Mouse (Mus musculus) layer of hippocampus, postnatal 25 days (tissue): ENCODE results near the gene Pakap. TPM values are rescaled to one million over a fixed set of nuclear protein-coding genes. Genes with fewer than 3 reads are reported as not detected.
A peak's percentile ranks its signal among the peaks of the same experiment; 100 is the strongest.

Source experiments
- DNase-seq, 2 experiments: peaks; one replicate each; pipeline ENCODE4 v3.0.0; 2022; ENCODE audit warnings: mixed read lengths in 2 of 2, low spot score in 1 of 2; ENCODE audit errors: extremely low spot score in 1 of 2
- total RNA-seq, 2 experiments: library from RNA; stranded (reverse); gene quantifications; 2 replicates each; pipeline ENCODE4 v1.2.3; 2021

The Pakap gene
- total RNA-seq, 2 experiments from 2014 or later, result 23.4 to 28.3 TPM

GRCm38 (mm10) chr4:57895140-57895539, 327.2 kb downstream of the Pakap start:
- no peak for DNase-seq

- DNase-seq, result no peak
These were observed 327.9 kb downstream of the Pakap start for GRCm38 (mm10) chr4:57895902-57896301.

DNA sequence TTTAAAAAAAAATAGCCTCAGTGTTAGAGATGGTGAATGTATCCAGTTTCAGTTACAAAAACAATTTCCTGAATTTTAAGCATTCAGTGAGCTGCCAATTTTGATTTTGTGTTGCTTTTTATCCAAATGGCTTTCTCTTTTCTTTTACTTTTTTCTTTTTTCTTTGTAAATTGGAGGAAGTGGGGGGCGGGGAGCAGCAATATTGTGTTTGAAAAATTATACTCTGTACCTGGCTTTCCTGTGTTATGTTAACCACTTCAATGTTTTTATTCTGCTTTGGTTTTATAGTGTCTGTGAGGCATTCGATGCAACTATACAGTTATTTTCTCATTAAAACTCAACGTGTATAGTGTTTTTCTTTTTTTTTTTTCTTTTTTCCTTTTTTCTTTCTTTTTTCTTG, 328.7 kb downstream of the Pakap start:
- no peak for DNase-seq

GRCm38 (mm10) chr4:57901210-57901609, 333.2 kb downstream of the Pakap start:
- DNase-seq, result peak; percentile 36 to 54

DNA sequence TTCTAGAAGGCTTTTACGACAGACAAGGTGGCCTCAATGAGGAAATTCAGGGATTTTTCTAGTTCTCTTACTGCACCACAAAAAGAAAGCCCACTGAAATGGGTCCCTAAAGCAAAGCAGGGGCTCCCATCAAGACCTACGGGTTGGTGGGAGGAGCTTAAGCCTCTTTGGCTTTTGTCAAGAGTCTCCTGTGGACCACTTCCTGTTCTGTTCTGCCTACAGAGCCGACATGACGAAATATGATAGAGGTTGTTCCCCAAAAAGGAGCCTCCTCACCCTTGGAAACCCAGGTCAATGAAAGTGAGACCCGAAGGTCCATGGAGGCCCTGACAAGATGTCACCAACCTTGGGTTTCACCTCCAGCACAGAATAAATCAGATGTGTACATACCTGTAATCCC, 334.6 kb downstream of the Pakap start:
- DNase-seq, result no peak

DNA sequence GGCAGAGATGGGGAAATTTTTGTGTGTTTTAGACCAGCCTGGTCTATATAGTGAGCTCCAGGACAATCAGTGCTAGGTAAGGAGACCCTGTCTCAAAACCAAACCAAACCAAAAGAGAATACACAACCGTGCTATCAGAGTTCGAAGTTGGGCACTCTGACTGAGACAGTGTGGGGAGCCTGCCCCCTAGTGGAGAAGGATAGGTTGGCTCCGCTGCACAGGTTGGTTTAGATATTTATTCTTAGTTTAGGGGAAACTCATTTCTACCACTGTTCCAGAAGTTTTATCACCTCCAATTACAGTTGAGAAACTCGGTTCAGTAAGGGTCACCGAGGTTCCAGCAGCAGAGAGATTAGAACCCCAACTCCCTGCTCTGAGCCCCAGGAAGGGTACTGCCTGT, 336.2 kb downstream of the Pakap start:
- peak; percentile 35 to 78 for DNase-seq

DNA sequence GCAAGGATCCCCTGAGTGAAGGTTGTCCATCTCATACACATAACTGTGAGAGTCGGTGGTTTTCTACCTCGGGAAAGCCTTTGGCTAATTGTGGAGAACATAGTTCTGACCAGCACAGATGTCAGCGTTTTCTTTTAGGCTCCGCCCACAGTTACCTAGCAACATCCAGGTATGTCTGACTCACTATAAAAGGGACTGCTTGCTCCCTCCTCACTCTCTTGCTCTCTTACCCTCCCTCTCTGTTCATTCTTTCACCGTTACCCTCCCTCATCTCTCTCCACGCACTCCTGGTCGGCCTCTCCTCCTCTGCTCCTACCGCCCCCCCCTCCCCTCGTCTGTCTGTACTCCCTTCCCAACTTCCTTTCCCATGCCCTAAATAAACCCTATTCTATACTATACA, 336.7 kb downstream of the Pakap start:
- DNase-seq, result no peak

GRCm38 (mm10) chr4:57906708-57907107, 338.7 kb downstream of the Pakap start:
- DNase-seq, result no peak

DNA sequence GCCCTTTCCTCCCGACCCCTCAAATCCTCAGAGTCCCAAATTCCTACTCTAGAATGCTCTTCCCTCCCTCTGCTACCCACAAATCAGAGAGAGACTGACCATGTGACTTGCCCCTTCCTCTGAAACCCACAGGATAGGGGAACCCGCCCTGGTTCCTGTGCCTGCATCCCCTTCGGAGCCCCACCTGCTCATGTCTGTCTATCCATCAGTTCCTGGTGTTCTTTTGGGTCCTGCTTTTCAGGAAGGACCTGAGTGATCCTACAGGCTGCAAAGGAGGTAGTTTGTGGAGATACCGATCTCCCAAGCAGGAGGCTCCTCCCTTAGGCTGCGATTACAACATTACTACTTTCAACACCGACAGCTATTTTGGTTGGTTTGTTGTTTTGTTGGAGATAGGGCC, 340.9 kb downstream of the Pakap start:
- no peak for DNase-seq

- no peak for DNase-seq
These were observed 345.0 kb downstream of the Pakap start for GRCm38 (mm10) chr4:57913021-57913420.

GRCm38 (mm10) chr4:57914193-57915190, 346.5 kb downstream of the Pakap start:
- no peak for DNase-seq

DNA sequence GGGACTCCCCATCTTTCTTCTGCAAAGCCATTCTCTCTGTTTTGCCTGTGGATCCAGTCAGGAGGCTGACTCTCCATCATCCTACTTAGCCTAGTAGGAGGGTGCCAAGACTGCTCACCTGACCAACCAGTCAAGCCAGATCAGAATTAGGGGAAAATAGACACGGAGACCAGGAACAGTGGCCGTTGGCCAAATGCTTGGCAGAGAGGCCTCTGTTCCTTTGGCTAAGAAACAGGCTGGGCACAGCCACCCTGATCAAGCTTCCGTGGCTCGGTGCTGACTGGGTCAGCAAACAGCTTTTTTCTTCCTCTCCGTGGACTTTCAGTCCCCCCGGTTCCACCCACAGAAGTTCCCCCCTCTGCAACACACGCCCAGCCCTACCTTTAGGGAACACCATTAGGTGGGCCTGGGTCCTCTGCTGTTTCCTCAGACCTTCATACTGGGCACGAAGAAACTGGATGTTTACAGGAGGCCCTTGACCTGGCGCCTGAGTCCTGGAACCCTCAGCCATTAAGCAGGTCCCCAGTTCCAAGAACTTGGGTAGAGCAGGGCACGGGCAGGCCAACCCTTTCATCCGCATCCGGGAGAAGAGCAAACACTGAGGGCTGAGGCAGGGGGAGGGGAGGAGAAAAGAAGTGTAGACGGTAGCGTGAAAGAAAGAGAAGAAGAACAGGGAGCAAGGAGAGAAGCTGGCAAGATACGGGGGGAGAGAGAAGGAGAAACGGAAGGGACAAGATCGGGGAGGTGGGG, 347.4 kb downstream of the Pakap start:
- peak in 1 of 2 experiments; percentile 21 for DNase-seq

DNA sequence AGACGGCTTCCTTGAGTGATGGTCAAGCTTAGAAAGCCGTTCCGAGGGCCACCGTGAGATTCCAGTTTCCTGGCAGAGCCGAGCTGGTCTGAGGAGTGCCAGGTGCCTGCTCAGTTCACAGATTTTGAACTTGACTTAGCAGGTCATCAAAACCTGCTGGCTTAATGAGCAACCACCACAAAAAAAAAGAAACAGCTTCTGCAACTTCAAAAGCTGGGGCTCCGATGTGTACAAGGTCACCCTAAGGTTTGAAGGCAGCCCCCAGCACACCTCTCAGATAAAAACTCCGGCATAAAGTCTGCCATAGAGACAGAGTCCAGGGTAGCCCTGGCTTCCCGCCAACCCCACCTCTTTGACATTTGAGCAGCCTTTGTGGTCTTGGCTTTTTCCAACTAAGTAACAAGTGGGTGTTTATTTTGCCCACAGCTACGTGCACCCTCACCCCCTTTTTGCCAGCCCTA, 348.3 kb downstream of the Pakap start, which contains the start of gene D630039A03Rik:
TSS of gene D630039A03Rik (minus strand) at position 97 of the 461 bp plus-strand sequence.
- DNase-seq, result no peak

DNA sequence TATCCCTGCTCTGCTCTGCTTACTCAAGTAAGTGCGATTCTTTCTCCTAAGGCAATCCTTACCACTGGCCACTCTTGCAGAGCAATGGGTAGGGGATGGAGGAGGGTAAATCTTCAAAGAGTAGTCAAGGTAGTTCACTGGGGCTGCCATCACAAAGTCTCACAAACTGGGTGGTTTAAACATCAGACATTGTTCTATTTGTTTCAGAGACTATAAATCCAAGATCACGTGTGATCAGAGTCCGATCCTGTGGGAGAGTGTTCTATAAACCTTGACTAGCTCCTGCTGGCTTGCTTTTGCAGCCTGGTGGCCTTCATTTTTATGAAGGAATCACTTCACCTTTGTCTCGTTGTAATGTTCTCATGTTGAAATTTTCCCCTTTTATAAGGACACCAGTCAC, 348.7 kb downstream of the Pakap start:
- no peak for DNase-seq

- DNase-seq, result no peak
These were observed 351.8 kb downstream of the Pakap start for GRCm38 (mm10) chr4:57919494-57920423.

- DNase-seq, result no peak
These were observed 352.5 kb downstream of the Pakap start for GRCm38 (mm10) chr4:57920522-57920921.

- DNase-seq, result no peak
These were observed 354.2 kb downstream of the Pakap start for GRCm38 (mm10) chr4:57922171-57922570.

- no peak for DNase-seq
These were observed 356.6 kb downstream of the Pakap start for GRCm38 (mm10) chr4:57924556-57925071.

GRCm38 (mm10) chr4:57927464-57928205, 359.7 kb downstream of the Pakap start:
- no peak for DNase-seq
